Mouse (Mus musculus) naive thymus-derived CD4-positive, alpha-beta T cell, adult 2 months (primary cell): ENCODE measurements at regions not wholly inside any gene's neighbourhood (a gene's known extent, or its start where the extent isn't known, plus 50 kb on each side); places are given as distances from the start of the nearest gene placed in this dataset.

Experiments used
- DNase-seq: peaks from one replicate; pipeline ENCODE4 v3.0.0-alpha.2; 2011; ENCODE audit warnings: low read depth

DNA sequence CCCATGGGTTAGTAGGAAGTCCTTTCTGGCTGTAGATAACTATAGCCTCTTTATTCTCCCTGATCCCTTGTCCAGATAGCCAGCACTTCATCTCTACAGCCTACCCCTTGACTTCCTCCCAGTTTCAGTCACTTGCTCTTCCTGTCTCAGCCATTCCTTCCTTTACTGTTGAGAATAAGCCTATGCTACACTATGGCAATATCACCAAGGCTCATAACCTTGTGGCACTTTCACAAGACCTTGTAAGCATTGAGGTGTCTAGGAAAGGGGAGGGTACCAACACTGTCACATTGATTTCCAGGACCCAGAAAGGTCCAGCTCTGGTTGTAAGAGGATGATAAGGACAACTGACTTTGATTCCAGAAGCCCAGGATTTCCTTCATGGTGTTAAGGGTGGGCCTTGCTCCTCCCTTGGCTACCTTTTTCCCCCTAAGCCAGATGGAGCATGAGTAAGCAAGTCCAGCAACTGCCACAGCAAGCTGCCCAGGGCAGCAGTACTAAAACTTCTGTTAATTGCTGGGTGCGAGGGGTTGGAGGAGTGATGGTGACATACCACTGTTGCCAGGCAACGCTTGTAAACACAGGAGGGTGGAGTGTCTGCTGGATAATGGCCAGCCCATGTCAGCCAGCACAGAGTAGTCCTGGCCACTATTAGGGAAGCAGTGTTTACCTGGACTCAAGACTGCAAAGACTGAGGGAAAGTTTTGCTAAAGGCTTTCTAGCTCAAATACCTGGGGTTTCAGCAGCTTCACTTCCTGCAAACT is 75.7 kb downstream of the Ankrd16 start:
- no peak for DNase-seq

DNA sequence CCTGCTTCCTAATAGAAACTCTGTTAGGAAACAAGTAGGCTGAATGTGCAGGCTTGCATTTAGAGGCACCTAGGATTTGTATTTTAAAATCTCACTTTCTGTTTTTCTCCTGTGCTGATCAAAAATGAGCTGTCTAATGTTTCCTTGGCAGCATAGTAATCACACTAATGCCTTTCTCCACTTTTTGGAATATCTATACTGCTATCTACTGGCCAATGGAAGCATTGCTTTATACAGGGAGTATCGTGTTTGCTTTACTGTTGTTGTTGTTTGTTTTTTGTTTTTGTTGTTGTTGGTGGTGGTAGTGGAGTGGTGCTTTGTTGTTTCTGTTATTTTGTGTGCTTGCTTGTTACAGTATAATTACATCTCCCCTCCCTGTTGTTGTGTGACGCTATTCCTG is 92.3 kb downstream of the Ankrd16 start:
- no peak for DNase-seq

DNA sequence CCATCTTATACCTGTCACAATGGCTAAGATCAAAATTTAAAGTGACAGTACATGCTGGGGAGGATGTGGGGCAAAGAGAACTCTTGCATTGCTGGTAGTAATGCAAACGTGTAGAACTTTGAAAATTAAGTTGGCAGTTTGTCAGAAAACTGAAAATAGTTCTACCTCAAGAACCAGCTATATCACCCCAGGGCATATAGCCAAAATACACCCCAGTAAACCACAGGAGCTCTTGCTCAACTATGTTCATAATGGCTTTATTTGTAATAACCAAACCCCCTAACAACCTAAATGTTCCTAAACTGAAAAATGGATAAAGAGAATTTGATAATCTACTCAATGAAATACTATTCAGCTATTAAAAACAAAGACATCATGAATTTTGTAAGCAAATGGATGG is 102.3 kb downstream of the Ankrd16 start:
- no peak for DNase-seq

DNA sequence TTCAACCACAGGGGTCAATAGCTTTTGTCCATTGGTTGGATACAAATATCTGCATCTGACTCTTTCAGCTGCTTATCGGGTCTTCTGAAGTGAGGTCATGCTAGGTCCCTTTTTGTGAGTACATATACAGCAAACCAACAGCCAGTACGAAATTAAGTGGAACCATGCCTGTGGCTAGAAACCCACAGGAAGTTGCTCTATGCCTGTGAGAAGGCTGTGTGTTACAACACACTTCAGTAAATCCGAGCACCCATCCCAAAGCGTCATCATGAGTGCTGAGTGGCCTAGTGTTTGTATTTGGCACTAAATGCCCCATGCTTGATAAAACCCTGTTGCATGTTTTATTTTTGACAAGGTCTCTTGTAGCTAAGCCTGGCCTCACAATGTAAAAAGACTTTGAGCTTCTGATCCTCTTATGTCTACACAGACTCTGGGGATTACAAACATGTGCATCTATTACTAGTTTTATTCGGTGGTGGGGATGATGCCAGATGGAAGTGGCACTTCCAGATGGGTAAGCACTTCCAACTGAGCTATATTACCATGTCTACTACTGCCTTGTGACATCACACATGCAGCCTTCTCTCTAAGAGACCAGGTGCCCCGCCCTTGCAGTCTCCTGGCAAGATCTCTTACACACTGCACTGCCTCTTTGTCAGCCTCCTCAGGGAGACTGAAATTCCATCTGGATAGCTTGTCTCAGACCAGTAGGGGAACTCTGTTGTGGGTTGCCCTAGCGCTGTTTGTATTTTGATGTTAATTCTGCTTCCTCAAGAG is 117.3 kb downstream of the Ankrd16 start:
- DNase-seq = no peak

DNA sequence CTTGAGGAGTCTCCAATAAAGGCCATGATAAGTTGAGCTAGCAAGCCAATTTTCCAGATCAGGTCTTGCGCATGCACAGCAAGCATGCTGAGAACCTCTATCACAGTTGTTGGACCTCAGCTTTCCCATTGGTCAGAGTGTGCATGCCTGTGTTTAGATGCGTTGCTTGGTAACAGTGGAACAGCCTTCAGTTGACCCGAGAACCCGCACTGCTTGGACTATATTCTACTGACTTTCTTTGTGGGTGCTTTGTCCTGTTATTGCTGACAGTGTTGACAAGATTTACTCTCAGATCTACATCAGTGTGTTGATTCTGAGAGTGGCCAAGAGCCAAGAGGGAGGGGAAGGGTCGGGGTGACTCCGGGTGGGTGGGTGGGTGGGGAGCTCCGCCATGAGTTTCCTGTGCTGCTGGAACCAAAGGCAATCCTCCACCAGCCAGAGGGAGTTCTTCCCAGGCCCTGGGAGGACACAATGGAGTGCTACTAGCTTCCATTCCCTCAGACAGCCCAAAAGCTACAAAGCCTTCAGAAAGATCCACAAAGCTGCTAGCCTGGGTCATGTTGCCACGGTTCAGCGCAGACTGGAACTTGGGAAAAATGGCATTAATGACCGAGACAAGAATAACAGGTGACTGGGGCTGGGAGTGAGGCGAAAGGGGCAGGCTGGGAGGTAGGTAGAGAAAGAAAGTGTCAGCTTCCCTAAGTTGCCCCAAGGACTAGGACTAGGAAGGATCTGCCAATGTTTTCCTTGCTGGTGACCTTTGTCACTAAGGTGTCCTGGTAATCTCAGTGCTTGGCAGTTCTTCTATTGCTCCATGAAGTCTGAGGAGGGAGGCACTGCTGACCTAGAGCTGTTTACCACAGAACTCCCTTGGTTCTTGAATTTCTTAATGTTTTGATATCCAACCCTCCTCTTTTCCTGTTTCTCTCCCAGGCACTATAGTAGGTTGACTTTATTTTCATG is 122.3 kb downstream of the Ankrd16 start:
- DNase-seq = no peak

DNA sequence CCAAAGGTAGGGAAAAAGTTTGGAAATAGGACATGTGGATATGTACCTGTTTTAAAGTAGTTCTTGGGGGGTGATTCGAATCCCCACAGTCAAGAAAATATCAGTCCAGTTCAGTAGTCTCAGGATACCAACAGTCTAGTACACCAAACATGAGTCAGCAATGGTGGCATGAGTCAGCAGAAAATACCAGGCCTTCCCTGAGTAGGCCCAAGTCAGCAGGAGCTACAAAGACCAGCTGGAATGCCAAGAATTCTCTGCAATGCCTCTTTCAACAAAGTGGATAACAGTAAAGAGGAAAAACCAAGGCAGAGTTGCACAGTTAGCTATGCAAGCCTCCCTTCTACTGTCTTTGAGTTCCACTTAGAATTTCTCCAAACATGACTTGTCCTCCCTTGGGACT is 137.1 kb downstream of the Ankrd16 start:
- no peak for DNase-seq

GRCm38 (mm10) chr2:11917373-11917772 is 139.7 kb downstream of the Ankrd16 start:
- DNase-seq = no peak

- no peak for DNase-seq
Observed at GRCm38 (mm10) chr2:11918070-11918469, 140.4 kb downstream of the Ankrd16 start.

- no peak for DNase-seq
Observed at GRCm38 (mm10) chr2:11960777-11961176, 183.1 kb downstream of the Ankrd16 start.

DNA sequence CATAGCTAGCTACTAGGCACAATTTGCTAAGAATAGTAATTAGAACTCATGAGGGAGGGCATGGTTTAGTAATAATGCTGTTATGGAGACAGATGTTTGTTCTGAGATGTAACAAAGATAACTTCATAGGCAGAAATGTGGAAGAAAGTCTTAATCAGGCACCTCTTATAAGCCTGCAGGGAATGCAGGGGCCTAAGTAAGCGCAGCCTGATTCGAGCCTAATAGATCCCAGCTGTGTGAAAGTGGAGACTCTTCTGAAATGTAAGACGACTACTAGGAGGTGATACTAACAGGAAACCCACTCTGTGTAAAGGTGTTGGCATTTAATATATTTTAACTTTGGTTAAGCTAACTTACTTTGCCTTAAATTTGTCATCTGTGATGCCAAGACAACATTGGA is 187.7 kb downstream of the Ankrd16 start:
- no peak for DNase-seq

DNA sequence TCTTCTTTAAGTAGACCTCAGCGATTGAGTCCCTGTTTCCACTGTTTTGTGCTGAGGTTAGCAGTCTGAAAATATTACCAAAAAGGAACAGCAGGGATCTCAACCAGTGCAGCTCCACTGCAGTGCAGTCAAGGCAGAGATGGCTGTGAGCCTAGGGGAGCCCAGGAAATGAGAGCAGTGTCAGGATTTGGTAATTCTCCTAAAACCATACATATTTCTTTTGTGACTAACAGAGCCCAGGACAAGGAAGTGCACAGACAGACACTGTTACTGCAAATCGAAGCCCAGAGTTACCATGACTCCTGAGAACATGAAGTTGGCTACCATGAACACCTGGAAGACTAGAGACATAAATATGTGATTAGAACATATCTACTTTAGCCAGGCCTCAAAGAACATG is 189.3 kb downstream of the Ankrd16 start:
- DNase-seq = no peak

- DNase-seq = no peak
Observed at GRCm38 (mm10) chr2:11971972-11972371, 194.3 kb downstream of the Ankrd16 start.

DNA sequence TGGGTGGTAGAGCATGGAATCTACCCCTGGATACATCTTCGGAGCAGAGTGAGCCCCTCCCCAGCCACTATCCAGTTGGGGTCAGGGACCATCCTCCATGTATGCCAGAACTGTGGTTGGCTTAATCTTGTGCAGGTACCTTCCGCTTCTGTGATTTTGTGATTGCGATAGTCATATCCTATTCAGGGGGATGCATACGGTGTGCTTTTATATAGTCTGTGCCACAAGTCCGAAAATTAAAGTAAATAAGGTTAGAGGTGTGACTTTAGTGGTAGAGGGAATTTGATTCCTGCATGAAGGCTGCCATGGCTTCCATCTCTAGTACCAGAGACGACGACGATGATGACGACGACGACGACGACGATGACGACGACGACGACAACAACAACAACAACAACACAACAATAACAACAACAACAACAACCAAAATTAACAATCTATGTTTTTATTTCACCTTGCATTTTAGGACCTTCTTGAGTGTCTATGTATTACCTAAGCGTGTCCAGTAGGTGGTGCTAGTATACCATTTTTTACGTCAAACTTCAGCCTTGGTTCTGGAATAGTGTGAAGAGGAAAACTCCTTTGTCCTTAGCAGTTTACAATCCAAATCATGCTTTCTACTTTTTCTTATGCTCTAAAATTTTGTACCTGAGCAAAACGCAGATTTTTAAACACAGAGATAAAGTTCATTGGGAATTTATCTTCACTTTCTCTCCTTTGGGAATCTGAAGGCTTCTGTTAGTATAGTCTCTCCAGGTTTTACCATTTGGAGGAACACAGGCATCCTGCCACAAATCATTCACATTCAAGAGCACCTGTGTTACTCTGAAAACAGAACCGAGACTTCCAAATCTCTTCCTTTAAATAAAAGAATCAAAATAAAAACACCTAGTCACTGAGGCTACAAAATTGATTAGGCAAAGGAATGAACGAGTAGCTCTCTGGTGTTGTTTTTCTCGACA is 224.5 kb downstream of the Ankrd16 start:
- peak; percentile 49 for DNase-seq

- DNase-seq = no peak
Observed at GRCm38 (mm10) chr2:12004330-12004729, 226.7 kb downstream of the Ankrd16 start.

DNA sequence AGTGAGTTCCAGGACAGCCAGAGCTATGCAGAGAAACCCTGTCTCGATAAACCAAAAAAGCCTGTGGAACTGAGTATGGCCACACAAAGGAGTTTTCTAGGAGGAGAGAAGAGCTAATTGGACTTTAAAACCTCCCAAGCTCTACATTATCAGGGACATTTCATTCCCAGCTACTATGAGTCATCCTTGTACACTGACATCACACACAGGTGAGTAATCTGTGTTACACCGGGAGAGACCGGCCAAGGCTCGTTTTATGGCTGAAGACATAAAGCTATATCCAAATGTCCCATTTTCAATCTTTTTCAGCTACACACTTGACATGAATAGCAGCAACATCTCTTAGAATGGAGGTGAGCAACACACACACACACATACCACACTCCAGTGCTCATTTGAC is 229.5 kb downstream of the Ankrd16 start:
- no peak for DNase-seq

GRCm38 (mm10) chr2:12011441-12011840 is 233.8 kb downstream of the Ankrd16 start:
- DNase-seq = no peak

GRCm38 (mm10) chr2:12019607-12020006 is 241.9 kb downstream of the Ankrd16 start:
- DNase-seq = no peak

DNA sequence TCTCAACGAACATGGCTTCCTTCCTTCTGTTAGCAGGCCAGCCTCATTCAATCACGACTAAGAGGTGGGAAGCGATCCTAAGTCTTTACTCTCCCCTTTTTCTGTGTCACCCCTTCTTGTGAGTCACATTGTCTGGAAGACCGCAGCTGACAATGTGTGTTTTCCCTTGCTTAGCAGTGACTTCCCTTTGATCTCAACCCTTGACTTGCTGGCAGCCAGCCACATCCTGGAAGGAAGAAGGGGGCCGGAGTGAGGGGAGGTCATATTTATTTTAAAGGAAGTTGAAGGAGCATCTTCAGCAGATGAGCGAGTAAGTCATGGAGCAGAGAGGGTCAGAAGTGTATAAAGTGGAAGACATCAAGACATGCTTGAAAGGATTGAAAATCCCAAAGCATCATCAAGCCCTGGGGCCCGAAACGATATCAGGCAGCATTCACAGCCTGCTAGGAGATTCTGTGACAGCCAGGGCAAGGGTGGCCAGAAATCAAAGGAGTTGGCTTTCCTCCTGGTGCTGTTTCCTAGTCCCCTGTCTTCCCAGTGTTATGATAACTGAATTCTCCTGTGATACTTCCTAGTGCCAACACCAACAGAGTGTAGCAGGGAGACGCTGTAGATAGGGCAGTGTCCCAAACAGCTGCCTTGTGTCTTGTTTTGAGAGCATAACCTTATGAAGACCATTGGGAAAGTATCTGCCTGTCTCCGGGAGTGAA is 245.9 kb downstream of the Ankrd16 start:
- no peak for DNase-seq

DNA sequence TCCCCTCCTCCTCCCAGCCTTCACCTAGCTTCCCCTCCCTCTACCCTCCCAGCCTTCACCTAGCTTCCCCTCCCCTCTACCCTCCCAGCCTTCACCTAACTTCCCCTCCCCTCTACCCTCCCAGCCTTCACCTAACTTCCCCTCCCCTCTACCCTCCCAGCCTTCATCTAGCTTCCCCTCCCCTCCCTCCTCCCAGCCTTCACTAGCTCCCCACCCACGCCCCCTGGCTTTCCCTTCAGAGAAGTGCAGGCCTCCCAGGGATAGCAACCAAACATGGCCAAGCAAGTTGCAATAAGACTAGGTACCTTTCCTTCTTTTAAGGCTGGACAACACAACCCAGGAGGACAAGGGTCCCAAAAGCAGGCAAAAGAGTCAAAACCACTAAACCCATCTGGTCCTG is 248.5 kb downstream of the Ankrd16 start:
- no peak for DNase-seq

GRCm38 (mm10) chr2:12033518-12034322 is 256.0 kb downstream of the Ankrd16 start:
- no peak for DNase-seq
